Mouse (Mus musculus) liver, embryonic 11.5 days (tissue): ENCODE measurements around the gene Unc119. TPM values are rescaled to one million over a fixed set of nuclear protein-coding genes. Genes with fewer than 3 reads are reported as not detected.

ENCODE experiments used
- ATAC-seq: fragments of 200-750 bp; cut with Nextera tagmentation; replicated peaks from 2 replicates; pipeline ENCODE4 v1.8.0; 2017; ENCODE audit warnings: moderate number of reproducible peaks, mild to moderate bottlenecking, moderate TSS enrichment, moderate library complexity; ENCODE audit not compliant: low FRiP score
- DNase-seq: peaks from one replicate; pipeline ENCODE4 v3.0.0-alpha.2; 2017; ENCODE audit warnings: low spot score
- H3K27ac ChIP-seq: fragments of 300-500 bp; sonication (generic); 2 replicates; pipeline ENCODE4 v1.5.1; 2014; ENCODE audit warnings: mild to moderate bottlenecking, low read depth, low read length, control low read depth
- H3K27me3 ChIP-seq: fragments of 300-500 bp; sonication (generic); replicated peaks from 2 replicates; pipeline ENCODE4 v1.6.1; 2014; ENCODE audit warnings: low read length, mixed read lengths; ENCODE audit not compliant: control insufficient read depth, insufficient read depth
- H3K36me3 ChIP-seq: fragments of 300-500 bp; sonication (generic); 2 replicates; pipeline ENCODE4 v1.6.1; 2014; ENCODE audit warnings: mild to moderate bottlenecking, low read length, moderate library complexity, mixed read lengths; ENCODE audit not compliant: control insufficient read depth, insufficient read depth
- H3K4me1 ChIP-seq: fragments of 300-500 bp; sonication (generic); replicated peaks from 2 replicates; pipeline ENCODE4 v1.6.1; 2014; ENCODE audit warnings: low read length, mixed read lengths; ENCODE audit not compliant: control insufficient read depth, insufficient read depth
- H3K4me2 ChIP-seq: fragments of 300-500 bp; sonication (generic); 2 replicates; pipeline ENCODE4 v1.6.1; 2014; ENCODE audit warnings: mild to moderate bottlenecking, control low read depth, moderate library complexity
- H3K4me3 ChIP-seq: fragments of 300-500 bp; sonication (generic); 2 replicates; pipeline ENCODE4 v1.5.1; 2014; ENCODE audit warnings: low read depth, low read length, control low read depth
- H3K9ac ChIP-seq: fragments of 300-500 bp; sonication (generic); 2 replicates; pipeline ENCODE4 v1.6.1; 2014; ENCODE audit warnings: low read depth, low read length, control low read depth
- H3K9me3 ChIP-seq: fragments of 300-500 bp; sonication (generic); 2 replicates; pipeline ENCODE4 v1.6.1; 2016; ENCODE audit warnings: low read length, inconsistent platforms, mixed read lengths; ENCODE audit not compliant: control insufficient read depth
- WGBS: fragments of 180-500 bp; shearing (Covaris S2); extraction: QIAGEN DNeasy Blood & Tissue Kit; methylation state at CpG from one replicate; pipeline ENCODE4 v1.1.7; 2014; 5-methylcytosine and 5-hydroxymethylcytosine counted together
- polyA plus RNA-seq: library from polyadenylated mRNA; unstranded; fragments of >200 nt; fragmentation: Nextera tagmentation; extraction: Ambion mirVana; gene quantifications from 2 replicates; pipeline ENCODE4 v1.2.1, GENCODE M21; 2014

Unc119 gene
- polyA plus RNA-seq, 1 experiment from 2014 or later = 68.9 TPM

- Histone ChIP-seq H3K4me2 (no peak overlapping the region), H3K4me3 (no peak overlapping the region), H3K9me3 (no peaks in the 10 kb centered on the region), H3K36me3 (peaks cover 30% of the 10 kb centered on the region), H3K27ac (no peak overlapping the region), H3K4me1 (peaks cover 2% of the 10 kb centered on the region; the same call in 1 of the 2 replicates), H3K27me3 (no peaks in the 10 kb centered on the region), H3K9ac (no peak overlapping the region)
- ATAC-seq = no peak
- DNase-seq = no peak
- WGBS = 88% methylated on average over 5 of the region's 5 CpGs
Measured at GRCm38 (mm10) chr11:78333992-78334391, 9.3 kb upstream of the Unc119 start.

GRCm38 (mm10) chr11:78337040-78337439 lies 6.2 kb upstream of the Unc119 start:
- Histone ChIP-seq H3K4me3 (no peak overlapping the region), H3K27ac (no peak overlapping the region), H3K9ac (no peak overlapping the region), H3K4me2 (no peak overlapping the region), H3K27me3 (no peaks in the 10 kb centered on the region), H3K9me3 (no peaks in the 10 kb centered on the region), H3K4me1 (no peaks in the 10 kb centered on the region), H3K36me3 (peaks cover 38% of the 10 kb centered on the region)
- no peak for ATAC-seq
- no peak for DNase-seq
- WGBS = 91% methylated on average over 8 of the region's 8 CpGs

GRCm38 (mm10) chr11:78341702-78342101 lies 1.6 kb upstream of the Unc119 start:
- DNase-seq (no peak), ATAC-seq (no peak)
- H3K4me1 ChIP-seq = peaks cover 31% of the 10 kb centered on the region

GRCm38 (mm10) chr11:78344328-78344889 lies 1.1 kb downstream of the Unc119 start:
- ATAC-seq (peak; percentile 84), DNase-seq (no peak)
- Histone ChIP-seq H3K27me3 (no peaks in the 10 kb centered on the region), H3K4me2 (peak overlapping the region; percentile 99), H3K36me3 (peaks cover 19% of the 10 kb centered on the region), H3K9me3 (no peaks in the 10 kb centered on the region), H3K27ac (peak overlapping the region; percentile 90), H3K4me3 (peak overlapping the region; percentile 96), H3K4me1 (peaks cover 39% of the 10 kb centered on the region), H3K9ac (peak overlapping the region; percentile 91)
- 39% methylated on average over 6 of the region's 6 CpGs for WGBS

More at GRCm38 (mm10) chr11:78341702-78342101, 1.6 kb upstream of the Unc119 start:
- Histone ChIP-seq H3K4me2 (no peak overlapping the region), H3K36me3 (peaks cover 16% of the 10 kb centered on the region), H3K9ac (no peak overlapping the region), H3K9me3 (no peaks in the 10 kb centered on the region), H3K27ac (no peak overlapping the region), H3K27me3 (no peaks in the 10 kb centered on the region), H3K4me3 (no peak overlapping the region)
- 73% methylated on average over 11 of the region's 12 CpGs for WGBS

GRCm38 (mm10) chr11:78344890-78345715 lies 1.8 kb downstream of the Unc119 start:
- H3K36me3 ChIP-seq = peaks cover 19% of the 10 kb centered on the region
- ATAC-seq (peak; percentile 21), DNase-seq (peak; percentile 56)

GRCm38 (mm10) chr11:78345801-78346200 lies 2.5 kb downstream of the Unc119 start:
- Histone ChIP-seq H3K27ac (peak overlapping the region; percentile 90), H3K4me2 (peak overlapping the region; percentile 99), H3K9me3 (no peaks in the 10 kb centered on the region), H3K9ac (peak overlapping the region; percentile 59), H3K4me1 (peaks cover 42% of the 10 kb centered on the region), H3K27me3 (no peaks in the 10 kb centered on the region), H3K36me3 (peaks cover 18% of the 10 kb centered on the region), H3K4me3 (peak overlapping the region; percentile 96)
- WGBS = 37% methylated on average over 7 of the region's 7 CpGs
- ATAC-seq (no peak), DNase-seq (no peak)

More at GRCm38 (mm10) chr11:78344890-78345715, 1.8 kb downstream of the Unc119 start:
- Histone ChIP-seq H3K4me3 (peak overlapping the region; percentile 96), H3K9me3 (no peaks in the 10 kb centered on the region), H3K4me1 (peaks cover 42% of the 10 kb centered on the region), H3K27me3 (no peaks in the 10 kb centered on the region), H3K27ac (peak overlapping the region; percentile 90), H3K9ac (peak overlapping the region; percentile 59), H3K4me2 (peak overlapping the region; percentile 99)
- 33% methylated on average over 8 of the region's 8 CpGs for WGBS

- Histone ChIP-seq H3K9ac (peak overlapping the region; percentile 59), H3K4me3 (peak overlapping the region; percentile 96), H3K4me2 (peak overlapping the region; percentile 99), H3K4me1 (peaks cover 42% of the 10 kb centered on the region), H3K27me3 (no peaks in the 10 kb centered on the region), H3K36me3 (peaks cover 14% of the 10 kb centered on the region), H3K27ac (peak overlapping the region; percentile 90), H3K9me3 (no peaks in the 10 kb centered on the region)
- ATAC-seq (no peak), DNase-seq (no peak)
- WGBS = 78% methylated on average over 6 of the region's 6 CpGs
Measured at GRCm38 (mm10) chr11:78346326-78347069, 3.2 kb downstream of the Unc119 start.

- H3K4me1 ChIP-seq = peaks cover 42% of the 10 kb centered on the region
Measured at GRCm38 (mm10) chr11:78347070-78347754, 3.9 kb downstream of the Unc119 start.

More at GRCm38 (mm10) chr11:78347070-78347754, 3.9 kb downstream of the Unc119 start:
- Histone ChIP-seq H3K4me3 (no peak overlapping the region), H3K4me2 (peak overlapping the region; percentile 99), H3K27me3 (no peaks in the 10 kb centered on the region), H3K36me3 (peaks cover 14% of the 10 kb centered on the region), H3K9me3 (no peaks in the 10 kb centered on the region), H3K9ac (no peak overlapping the region), H3K27ac (no peak overlapping the region)
- 89% methylated on average over 10 of the region's 10 CpGs for WGBS
- ATAC-seq = no peak; the same call in 1 of the 2 replicates
- peak; percentile 58 for DNase-seq
